Mouse (Mus musculus) ES-E14 (cell line): ENCODE measurements at regions not wholly inside any gene's neighbourhood (a gene's known extent, or its start where the extent isn't known, plus 50 kb on each side); places are given as distances from the start of the nearest gene placed in this dataset.

Source experiments
- DNase-seq: peaks from one replicate; pipeline ENCODE4 v3.0.0-alpha.2; 2013; ENCODE audit warnings: low read depth, low spot score
- H3K27ac ChIP-seq: 2 replicates; pipeline ENCODE4 v1.5.1; 2012; ENCODE audit warnings: low read depth, mild to moderate bottlenecking, low read length, moderate library complexity, mixed read lengths; ENCODE audit not compliant: poor library complexity, insufficient read depth, severe bottlenecking
- H3K36me3 ChIP-seq: 2 replicates; pipeline ENCODE4 v1.6.1; 2012; ENCODE audit warnings: mild to moderate bottlenecking, low read length, moderate library complexity, mixed read lengths; ENCODE audit not compliant: control insufficient read depth, poor library complexity, insufficient read depth, severe bottlenecking
- H3K4me1 ChIP-seq, 2 experiments: fragments of 150-350 bp in 1 of 2; sonication (generic) in 1 of 2; 2 replicates each; pipeline ENCODE4 v1.6.1; 2012; ENCODE audit warnings: low read length in 2 of 2, mild to moderate bottlenecking in 1 of 2, mixed read lengths in 1 of 2; ENCODE audit not compliant: control insufficient read depth in 2 of 2, insufficient read depth in 2 of 2, poor library complexity in 1 of 2
- H3K4me3 ChIP-seq, 2 experiments: fragments of 150-350 bp in 1 of 2; sonication (generic) in 1 of 2; 2 replicates each; pipeline ENCODE4 v1.5.1; 2012; ENCODE audit warnings: low read length in 2 of 2, low read depth in 1 of 2, mild to moderate bottlenecking in 1 of 2, mixed read lengths in 1 of 2; ENCODE audit not compliant: insufficient read depth in 1 of 2, poor library complexity in 1 of 2, severe bottlenecking in 1 of 2
- H3K9ac ChIP-seq: 2 replicates; pipeline ENCODE4 v1.6.1; 2012; ENCODE audit warnings: low read depth, mild to moderate bottlenecking, low read length, mixed read lengths; ENCODE audit not compliant: poor library complexity, insufficient read depth, severe bottlenecking
- H3K9me3 ChIP-seq: fragments of 150-350 bp; sonication (generic); 2 replicates; pipeline ENCODE4 v1.6.1; 2012; ENCODE audit warnings: low read depth, mild to moderate bottlenecking, low read length; ENCODE audit not compliant: control insufficient read depth, insufficient read depth
- CHD2 ChIP-seq: IDR thresholded peaks from 2 replicates; pipeline ENCODE4 v1.6.1; 2014; ENCODE audit warnings: mild to moderate bottlenecking, low read depth, low read length, inconsistent platforms
- HCFC1 ChIP-seq: IDR thresholded peaks from 2 replicates; pipeline ENCODE4 v1.6.1; 2012; ENCODE audit warnings: low read length, inconsistent platforms, borderline replicate concordance; ENCODE audit not compliant: insufficient read depth
- MAFK ChIP-seq: IDR thresholded peaks from 2 replicates; pipeline ENCODE4 v1.6.1; 2014; ENCODE audit warnings: mild to moderate bottlenecking, low read depth, low read length, inconsistent platforms; ENCODE audit not compliant: insufficient read depth
- ZC3H11A ChIP-seq: IDR thresholded peaks from 2 replicates; pipeline ENCODE4 v1.6.1; 2012; ENCODE audit warnings: low read depth, mild to moderate bottlenecking, inconsistent platforms, low read length, borderline replicate concordance
- ZNF384 ChIP-seq: IDR thresholded peaks from 2 replicates; pipeline ENCODE4 v1.6.1; 2012; ENCODE audit warnings: low read depth, low read length, inconsistent platforms
- in situ Hi-C, 2 experiments: fragments of 600-800 bp; cut with MboI; formaldehyde crosslinking; loops; one replicate each; pipeline ENCODE4 v1.15.1; 2025; ENCODE audit warnings: low sequenced_read_pairs in 2 of 2, inconsistent platforms in 1 of 2; ENCODE audit not compliant: unreplicated experiment in 2 of 2

- TF ChIP-seq ZNF384, result no peak
- no peaks in the 10 kb centered on the region for H3K9me3 ChIP-seq
- no peak overlapping the region for H3K9ac ChIP-seq
- DNase-seq, result no peak
- no peak overlapping the region for H3K4me3 ChIP-seq
- no peaks in the 10 kb centered on the region for H3K36me3 ChIP-seq
- no peak overlapping the region for H3K27ac ChIP-seq
- H3K4me1 ChIP-seq, result no peaks in the 10 kb centered on the region
- in situ Hi-C loops, result no loop called here
These were observed 71.6 kb upstream of the Sesn3 start for GRCm38 (mm10) chr9:14203307-14203695.

GRCm38 (mm10) chr9:14203768-14204416 lies 71.0 kb upstream of the Sesn3 start:
- Histone ChIP-seq H3K9me3 (no peaks in the 10 kb centered on the region), H3K4me1 (no peaks in the 10 kb centered on the region), H3K27ac (no peak overlapping the region), H3K4me3 (no peak overlapping the region), H3K36me3 (no peaks in the 10 kb centered on the region), H3K9ac (no peak overlapping the region)
- DNase-seq, result no peak
- TF ChIP-seq HCFC1 (no peak), ZC3H11A (no peak), ZNF384 (no peak), CHD2 (no peak), MAFK (no peak)
- in situ Hi-C loops, result no loop called here

GRCm38 (mm10) chr9:14204817-14205216 lies 70.0 kb upstream of the Sesn3 start:
- H3K4me3 ChIP-seq, result no peak overlapping the region
- no peak overlapping the region for H3K27ac ChIP-seq
- DNase-seq, result no peak
- TF ChIP-seq MAFK (no peak), ZNF384 (no peak), HCFC1 (no peak), ZC3H11A (no peak), CHD2 (no peak)
- in situ Hi-C loops, result no loop called here
- H3K4me1 ChIP-seq, result no peaks in the 10 kb centered on the region
- H3K9me3 ChIP-seq, result no peaks in the 10 kb centered on the region
- H3K9ac ChIP-seq, result no peak overlapping the region
- no peaks in the 10 kb centered on the region for H3K36me3 ChIP-seq

GRCm38 (mm10) chr9:14206838-14207560 lies 67.9 kb upstream of the Sesn3 start:
- Histone ChIP-seq H3K4me1 (no peaks in the 10 kb centered on the region), H3K27ac (no peak overlapping the region), H3K4me3 (no peak overlapping the region), H3K36me3 (no peaks in the 10 kb centered on the region), H3K9me3 (no peaks in the 10 kb centered on the region), H3K9ac (no peak overlapping the region)
- DNase-seq, result no peak
- in situ Hi-C loops, result no loop called here
- TF ChIP-seq CHD2 (no peak), ZC3H11A (no peak), HCFC1 (no peak), MAFK (no peak), ZNF384 (no peak)

- no peaks in the 10 kb centered on the region for H3K9me3 ChIP-seq
- no peak overlapping the region for H3K4me3 ChIP-seq
- in situ Hi-C loops, result no loop called here
- H3K27ac ChIP-seq, result no peak overlapping the region
- no peak overlapping the region for H3K9ac ChIP-seq
- H3K36me3 ChIP-seq, result no peaks in the 10 kb centered on the region
- DNase-seq, result no peak
- no peak for TF ChIP-seq CHD2
- no peaks in the 10 kb centered on the region for H3K4me1 ChIP-seq
These were observed 67.3 kb upstream of the Sesn3 start for GRCm38 (mm10) chr9:14207561-14207936.
